Mouse (Mus musculus): Measurements from ENCODE around the gene Ppp1r15b. TPM values are rescaled to one million over a fixed set of nuclear protein-coding genes. Genes with fewer than 3 reads are reported as not detected.
A peak's percentile ranks its signal among the peaks of the same experiment; 100 is the strongest.

The Ppp1r15b gene
- polyA plus RNA-seq, 1 experiment from 2014 or later, result 26.6 TPM

- H3K4me2 ChIP-seq (ENCODE audit: low read length), result no peak overlapping the region
- H3K4me1 ChIP-seq (ENCODE audit: control insufficient read depth, insufficient read depth, low read length), result no peaks in the 10 kb centered on the region
- H3K36me3 ChIP-seq (ENCODE audit: control insufficient read depth, insufficient read depth, low read length), result no peaks in the 10 kb centered on the region
- H3K9ac ChIP-seq (ENCODE audit: low read length), result no peak overlapping the region
- no peak overlapping the region for H3K27ac ChIP-seq (ENCODE audit: low read depth, low read length)
- no peak for ATAC-seq
- no peaks in the 10 kb centered on the region for H3K9me3 ChIP-seq (replicated peaks; ENCODE audit: control insufficient read depth, low read length)
- WGBS, result 54% methylated on average over 8 of the region's 8 CpGs
- H3K27me3 ChIP-seq (replicated peaks; ENCODE audit: control insufficient read depth, insufficient read depth, low read length), result no peaks in the 10 kb centered on the region
- peak; percentile 77 for DNase-seq (ENCODE audit: low spot score)
- no peak overlapping the region for H3K4me3 ChIP-seq (ENCODE audit: low read depth, low read length)
These were observed 46.7 kb downstream of the Ppp1r15b start for GRCm38 (mm10) chr1:133177480-133178172.

- Histone ChIP-seq H3K4me3 (ENCODE audit: low read depth, low read length) (no peak overlapping the region), H3K36me3 (ENCODE audit: control insufficient read depth, insufficient read depth, low read length) (no peaks in the 10 kb centered on the region), H3K4me1 (ENCODE audit: control insufficient read depth, insufficient read depth, low read length) (peaks cover 7% of the 10 kb centered on the region), H3K9ac (ENCODE audit: low read length) (no peak overlapping the region), H3K4me2 (ENCODE audit: low read length) (no peak overlapping the region), H3K27me3 (replicated peaks; ENCODE audit: control insufficient read depth, insufficient read depth, low read length) (no peaks in the 10 kb centered on the region), H3K9me3 (replicated peaks; ENCODE audit: control insufficient read depth, low read length) (no peaks in the 10 kb centered on the region), H3K27ac (ENCODE audit: low read depth, low read length) (0 out of 2 replicates have a peak overlapping the region, but pooled peaks have one; percentile 24)
- peak; percentile 57 for DNase-seq (ENCODE audit: low spot score)
- no peak for ATAC-seq
- WGBS, result 67% methylated on average over 11 of the region's 11 CpGs
These were observed 47.9 kb downstream of the Ppp1r15b start for GRCm38 (mm10) chr1:133178732-133179440.

- no peaks in the 10 kb centered on the region for H3K9me3 ChIP-seq (replicated peaks; ENCODE audit: control insufficient read depth, low read length)
- H3K27me3 ChIP-seq (replicated peaks; ENCODE audit: control insufficient read depth, insufficient read depth, low read length), result no peaks in the 10 kb centered on the region
- peak overlapping the region; percentile 99 for H3K27ac ChIP-seq (ENCODE audit: low read depth, low read length)
- DNase-seq (ENCODE audit: low spot score), result peak; percentile 96
- H3K4me2 ChIP-seq (ENCODE audit: low read length), result peak overlapping the region; percentile 65
- peak overlapping the region; percentile 47 for H3K4me3 ChIP-seq (ENCODE audit: low read depth, low read length)
- 0% methylated on average over 31 of the region's 31 CpGs for WGBS
- H3K9ac ChIP-seq (ENCODE audit: low read length), result peak overlapping the region; percentile 80
- ATAC-seq, result peak; percentile 76
- peaks cover 14% of the 10 kb centered on the region for H3K4me1 ChIP-seq (ENCODE audit: control insufficient read depth, insufficient read depth, low read length)
- no peaks in the 10 kb centered on the region for H3K36me3 ChIP-seq (ENCODE audit: control insufficient read depth, insufficient read depth, low read length)
These were observed 50.4 kb downstream of the Ppp1r15b start for GRCm38 (mm10) chr1:133181072-133182015.

- 0% methylated on average over 25 of the region's 25 CpGs for WGBS
- Histone ChIP-seq H3K4me2 (ENCODE audit: low read length) (peak overlapping the region; percentile 65), H3K4me3 (ENCODE audit: low read depth, low read length) (peak overlapping the region; percentile 47), H3K36me3 (ENCODE audit: control insufficient read depth, insufficient read depth, low read length) (no peaks in the 10 kb centered on the region), H3K9me3 (replicated peaks; ENCODE audit: control insufficient read depth, low read length) (no peaks in the 10 kb centered on the region), H3K27ac (ENCODE audit: low read depth, low read length) (peak overlapping the region; percentile 99), H3K27me3 (replicated peaks; ENCODE audit: control insufficient read depth, insufficient read depth, low read length) (no peaks in the 10 kb centered on the region), H3K9ac (ENCODE audit: low read length) (peak overlapping the region; percentile 80), H3K4me1 (ENCODE audit: control insufficient read depth, insufficient read depth, low read length) (peaks cover 19% of the 10 kb centered on the region)
- ATAC-seq (peak; percentile 59), DNase-seq (ENCODE audit: low spot score) (peak; percentile 88)
These were observed 51.2 kb downstream of the Ppp1r15b start for GRCm38 (mm10) chr1:133182016-133182705.

- WGBS, result under 1% methylated on average over 16 of the region's 16 CpGs
- peak; percentile 64 for ATAC-seq
- no peaks in the 10 kb centered on the region for H3K27me3 ChIP-seq (replicated peaks; ENCODE audit: control insufficient read depth, insufficient read depth, low read length)
- peak overlapping the region; percentile 80 for H3K9ac ChIP-seq (ENCODE audit: low read length)
- peak overlapping the region; percentile 47 for H3K4me3 ChIP-seq (ENCODE audit: low read depth, low read length)
- no peaks in the 10 kb centered on the region for H3K36me3 ChIP-seq (ENCODE audit: control insufficient read depth, insufficient read depth, low read length)
- DNase-seq (ENCODE audit: low spot score), result peak; percentile 92
- peak overlapping the region; percentile 99 for H3K27ac ChIP-seq (ENCODE audit: low read depth, low read length)
- H3K4me2 ChIP-seq (ENCODE audit: low read length), result peak overlapping the region; percentile 65
- H3K4me1 ChIP-seq (ENCODE audit: control insufficient read depth, insufficient read depth, low read length), result peaks cover 24% of the 10 kb centered on the region
- H3K9me3 ChIP-seq (replicated peaks; ENCODE audit: control insufficient read depth, low read length), result no peaks in the 10 kb centered on the region
These were observed 51.8 kb downstream of the Ppp1r15b start for GRCm38 (mm10) chr1:133182706-133183095.

GRCm38 (mm10) chr1:133183141-133183925, 52.4 kb downstream of the Ppp1r15b start:
- H3K27ac ChIP-seq (ENCODE audit: low read depth, low read length), result peak overlapping the region; percentile 99
- H3K9me3 ChIP-seq (replicated peaks; ENCODE audit: control insufficient read depth, low read length), result no peaks in the 10 kb centered on the region
- H3K4me1 ChIP-seq (ENCODE audit: control insufficient read depth, insufficient read depth, low read length), result peaks cover 30% of the 10 kb centered on the region
- peak overlapping the region; percentile 47 for H3K4me3 ChIP-seq (ENCODE audit: low read depth, low read length)
- ATAC-seq (peak; percentile 11; the same call in 1 of the 2 replicates), DNase-seq (ENCODE audit: low spot score) (peak; percentile 93)
- H3K27me3 ChIP-seq (replicated peaks; ENCODE audit: control insufficient read depth, insufficient read depth, low read length), result no peaks in the 10 kb centered on the region
- peak overlapping the region; percentile 65 for H3K4me2 ChIP-seq (ENCODE audit: low read length)
- peak overlapping the region; percentile 80 for H3K9ac ChIP-seq (ENCODE audit: low read length)
- WGBS, result 1% methylated on average over 16 of the region's 16 CpGs
- H3K36me3 ChIP-seq (ENCODE audit: control insufficient read depth, insufficient read depth, low read length), result no peaks in the 10 kb centered on the region

GRCm38 (mm10) chr1:133187948-133188680, 57.2 kb downstream of the Ppp1r15b start:
- peak; percentile 84 for ATAC-seq
- H3K9ac ChIP-seq (ENCODE audit: low read length), result no peak overlapping the region

More at GRCm38 (mm10) chr1:133187948-133188680, 57.2 kb downstream of the Ppp1r15b start:
- Histone ChIP-seq H3K4me3 (ENCODE audit: low read depth, low read length) (no peak overlapping the region), H3K4me2 (ENCODE audit: low read length) (peak overlapping the region; percentile 30), H3K36me3 (ENCODE audit: control insufficient read depth, insufficient read depth, low read length) (no peaks in the 10 kb centered on the region), H3K27me3 (replicated peaks; ENCODE audit: control insufficient read depth, insufficient read depth, low read length) (no peaks in the 10 kb centered on the region; the same call in 1 of the 2 replicates), H3K4me1 (ENCODE audit: control insufficient read depth, insufficient read depth, low read length) (peaks cover 35% of the 10 kb centered on the region), H3K27ac (ENCODE audit: low read depth, low read length) (peak overlapping the region; percentile 90), H3K9me3 (replicated peaks; ENCODE audit: control insufficient read depth, low read length) (no peaks in the 10 kb centered on the region)
- 4% methylated on average over 4 of the region's 4 CpGs for WGBS
- DNase-seq (ENCODE audit: low spot score), result peak; percentile 93

Data from forebrain, embryonic 14.5 days (tissue).